Mouse (Mus musculus): ENCODE measurements around the gene Nudt13.

Nudt13 gene

GRCm38 (mm10) chr14:20339415-20339814 is 44.9 kb downstream of the Nudt13 start:
- in situ Hi-C loops (cut with MboI, MseI) = no loop called here

DNA sequence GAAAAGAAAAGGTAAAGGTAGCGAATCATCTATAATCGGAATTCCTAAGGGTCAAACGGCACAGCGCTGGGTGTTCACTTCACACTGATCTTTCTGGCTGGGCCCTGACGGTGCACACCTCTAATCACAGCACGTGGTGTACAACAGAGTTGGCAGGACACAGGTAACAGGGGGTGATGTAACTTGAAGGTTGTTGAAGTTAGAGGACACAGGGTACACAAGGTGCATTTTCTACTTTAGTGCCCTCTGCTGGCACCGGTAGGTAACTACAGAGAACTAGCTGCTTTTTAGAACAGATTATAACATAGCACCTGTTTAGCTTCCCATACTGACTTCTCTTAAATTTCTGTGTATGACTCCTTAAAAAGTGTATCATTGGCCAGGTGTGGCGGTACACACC is 45.7 kb downstream of the Nudt13 start:
- in situ Hi-C loops (cut with MboI, MseI) = loop anchor here (10.0 kb wide), 2 partner anchors 205 to 1215 kb away; partner anchors contain the start of gene Ppp3cb (in 1 of the 2)

DNA sequence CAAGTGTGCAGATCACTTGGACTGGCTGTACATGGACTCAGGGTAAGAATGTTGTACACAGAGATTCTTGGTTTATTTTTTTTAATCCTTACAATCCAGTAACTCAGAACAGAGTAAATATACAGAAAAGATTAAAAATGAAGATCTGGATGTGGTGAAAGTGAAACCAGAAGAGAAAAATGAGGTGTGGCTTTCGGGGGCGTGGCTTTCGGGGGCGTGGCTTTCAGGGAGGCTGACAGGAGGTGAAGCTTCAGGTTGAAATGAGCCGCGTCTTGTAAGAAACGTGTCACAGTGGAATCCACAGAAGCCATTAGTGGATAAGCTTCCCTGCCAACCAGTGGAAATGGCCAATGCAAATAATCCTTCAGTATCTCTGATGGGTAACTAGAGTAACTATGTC is 46.4 kb downstream of the Nudt13 start:
- in situ Hi-C loops (cut with MboI, MseI) = loop anchor here (10.0 kb wide), 2 partner anchors 204 to 1216 kb away; partner anchors contain the start of gene Ppp3cb (in 1 of the 2)

GRCm38 (mm10) chr14:20345885-20346284 is 51.4 kb downstream of the Nudt13 start:
- in situ Hi-C loops (cut with MboI, MseI) = loop anchor here (10.0 kb wide), 2 partner anchors 199 to 1221 kb away; partner anchors contain the start of gene Ppp3cb (in 1 of the 2)

- in situ Hi-C loops (cut with MboI, MseI) = loop anchor here (10.0 kb wide), 2 partner anchors 197 to 1223 kb away; partner anchors contain the start of gene Ppp3cb (in 1 of the 2)
These were observed 53.0 kb downstream of the Nudt13 start for GRCm38 (mm10) chr14:20347441-20347990.

- in situ Hi-C loops (cut with MboI, MseI) = loop anchor here (10.0 kb wide), 2 partner anchors 197 to 1223 kb away; partner anchors contain the start of gene Ppp3cb (in 1 of the 2)
These were observed 53.6 kb downstream of the Nudt13 start, which contains the start of the genes Ecd and Fam149b for GRCm38 (mm10) chr14:20347991-20348541. TSS of gene Ecd (minus strand) at chr14:20348121. TSS of gene Fam149b (plus strand) at chr14:20348162.

- in situ Hi-C loops (cut with MboI, MseI) = no loop called here
These were observed 68.7 kb downstream of the Nudt13 start for GRCm38 (mm10) chr14:20363230-20363629.
